Mouse (Mus musculus): ENCODE measurements around the gene Clasp1. TPM values are rescaled to one million over a fixed set of nuclear protein-coding genes. Genes with fewer than 3 reads are reported as not detected.

Clasp1 gene
- polyA plus RNA-seq, 1 experiment from 2014 or later, result 61.3 TPM

DNA sequence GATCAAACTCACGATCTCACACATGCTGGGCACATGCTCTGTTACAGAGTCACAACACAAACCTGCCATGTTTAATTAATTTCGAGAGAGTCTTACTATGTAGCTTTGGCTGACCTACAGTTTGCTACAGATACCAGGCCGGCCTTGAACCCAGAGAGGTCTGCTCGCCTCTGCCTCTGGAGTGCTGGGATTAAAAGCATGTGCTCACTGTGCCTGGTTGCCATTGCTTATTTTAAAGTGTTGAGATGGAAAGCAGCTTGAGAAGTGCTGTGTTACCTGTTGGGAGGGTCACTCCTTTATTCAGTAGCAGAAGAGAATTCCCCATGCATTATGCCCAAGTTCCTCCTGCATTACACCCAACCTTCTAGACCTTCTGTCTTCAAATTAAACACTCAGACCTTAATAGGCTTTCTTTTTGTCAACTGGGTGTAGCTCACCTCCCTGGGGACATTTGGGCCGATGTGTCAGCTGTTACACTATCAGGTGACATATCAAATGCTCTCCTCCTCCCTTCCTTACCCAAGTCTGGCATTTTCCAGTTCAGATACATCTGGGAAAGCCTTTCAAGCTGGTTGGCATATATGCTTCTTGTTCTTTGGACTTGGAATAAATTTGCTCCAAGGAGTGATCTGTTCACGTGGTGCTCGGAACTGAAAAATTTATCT, 18.9 kb downstream of the Clasp1 start:
- Histone ChIP-seq H3K9me3 (no peaks in the 10 kb centered on the region), H3K4me1 (no peaks in the 10 kb centered on the region), H3K27ac (no peak overlapping the region), H3K4me3 (no peak overlapping the region), H3K9ac (no peak overlapping the region), H3K27me3 (no peaks in the 10 kb centered on the region), H3K4me2 (no peak overlapping the region), H3K36me3 (peaks cover 4% of the 10 kb centered on the region; the same call in 1 of the 2 replicates)
- ATAC-seq (ENCODE audit: insufficient number of reproducible peaks, insufficient read depth, low FRiP score, low TSS enrichment, low read depth), result no peak
- WGBS, result 80% methylated on average over 7 of the region's 7 CpGs

DNA sequence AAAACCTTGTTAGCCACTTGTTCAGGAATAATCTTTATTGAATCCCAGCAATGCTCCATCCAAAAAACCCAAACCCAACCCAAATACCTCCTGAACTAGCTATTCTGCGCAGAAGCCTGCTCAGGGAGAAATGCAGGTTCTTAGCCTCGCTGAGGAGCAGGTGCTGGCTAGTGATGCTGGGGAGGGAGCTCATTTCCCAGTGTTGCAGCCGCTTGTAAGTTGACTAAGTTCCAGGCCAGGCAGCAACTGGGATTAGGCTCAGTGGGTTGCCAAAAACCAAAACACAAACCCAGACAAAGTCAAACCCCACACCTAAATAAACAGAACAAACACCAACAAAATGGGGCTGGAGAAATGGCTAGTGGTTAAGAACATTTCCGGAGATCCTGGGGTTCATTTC, 20.4 kb downstream of the Clasp1 start:
- H3K4me2 ChIP-seq, result no peak overlapping the region
- H3K27me3 ChIP-seq, result no peaks in the 10 kb centered on the region
- no peak overlapping the region for H3K9ac ChIP-seq
- peaks cover 4% of the 10 kb centered on the region; the same call in 1 of the 2 replicates for H3K36me3 ChIP-seq
- H3K9me3 ChIP-seq, result no peaks in the 10 kb centered on the region
- 79% methylated on average over 4 of the region's 4 CpGs for WGBS
- H3K27ac ChIP-seq, result no peak overlapping the region
- no peak overlapping the region for H3K4me3 ChIP-seq
- ATAC-seq (ENCODE audit: insufficient number of reproducible peaks, insufficient read depth, low FRiP score, low TSS enrichment, low read depth), result no peak
- H3K4me1 ChIP-seq, result no peaks in the 10 kb centered on the region

DNA sequence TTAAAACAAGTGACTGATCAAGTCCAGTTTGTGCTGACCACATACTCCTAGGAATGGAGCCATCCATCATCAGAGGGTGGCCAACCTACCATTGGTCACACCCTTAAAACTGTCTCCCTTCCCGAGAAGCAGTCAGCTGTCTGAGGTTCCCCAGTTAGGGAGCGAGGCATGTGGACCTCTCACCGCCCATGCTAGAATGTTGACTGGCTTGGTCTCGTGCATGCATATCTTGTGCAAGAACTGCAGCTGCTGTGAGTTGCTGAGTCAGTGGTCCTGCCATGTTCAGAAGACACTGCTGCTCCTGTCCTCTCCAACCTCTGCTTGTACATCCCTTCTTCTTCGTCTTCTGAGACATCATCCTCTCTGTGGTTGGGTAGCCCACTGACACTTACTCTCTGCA, 22.0 kb downstream of the Clasp1 start:
- H3K9me3 ChIP-seq, result no peaks in the 10 kb centered on the region
- no peaks in the 10 kb centered on the region for H3K4me1 ChIP-seq
- H3K36me3 ChIP-seq, result peaks cover 4% of the 10 kb centered on the region; the same call in 1 of the 2 replicates
- no peak overlapping the region for H3K9ac ChIP-seq
- H3K27ac ChIP-seq, result no peak overlapping the region
- whole genome bisulfite sequencing, result 81% methylated on average over 5 of the region's 5 CpGs
- no peak for ATAC-seq (ENCODE audit: insufficient number of reproducible peaks, insufficient read depth, low FRiP score, low TSS enrichment, low read depth)
- H3K27me3 ChIP-seq, result no peaks in the 10 kb centered on the region
- no peak overlapping the region for H3K4me2 ChIP-seq
- no peak overlapping the region for H3K4me3 ChIP-seq

DNA sequence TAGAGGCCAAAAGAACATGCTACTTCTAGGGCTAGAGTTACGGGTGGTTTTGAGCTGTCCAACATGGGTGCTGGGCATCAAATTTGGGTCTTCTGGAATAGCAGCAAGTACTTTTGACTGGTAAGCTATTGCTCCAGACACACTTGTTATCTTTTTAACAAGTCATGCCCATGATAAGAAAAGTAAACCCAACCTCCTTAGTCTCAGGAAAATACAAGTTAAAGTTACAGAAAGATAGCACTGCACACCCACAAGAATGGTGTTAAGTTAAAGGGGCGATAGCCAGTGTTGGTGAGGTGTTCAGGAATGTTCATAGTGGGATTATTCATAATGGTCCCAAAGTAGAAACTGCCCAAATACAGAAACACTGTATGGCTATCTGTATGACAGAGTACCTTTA, 24.3 kb downstream of the Clasp1 start:
- no peak for ATAC-seq (ENCODE audit: insufficient number of reproducible peaks, insufficient read depth, low FRiP score, low TSS enrichment, low read depth)
- H3K9ac ChIP-seq, result no peak overlapping the region
- H3K9me3 ChIP-seq, result no peaks in the 10 kb centered on the region
- H3K4me1 ChIP-seq, result peaks cover 6% of the 10 kb centered on the region; the same call in 1 of the 2 replicates
- WGBS, result 93% methylated on average over 2 of the region's 2 CpGs
- H3K36me3 ChIP-seq, result peaks cover 13% of the 10 kb centered on the region; the same call in 1 of the 2 replicates
- no peak overlapping the region for H3K4me2 ChIP-seq
- H3K27me3 ChIP-seq, result no peaks in the 10 kb centered on the region
- no peak overlapping the region for H3K27ac ChIP-seq
- H3K4me3 ChIP-seq, result no peak overlapping the region

DNA sequence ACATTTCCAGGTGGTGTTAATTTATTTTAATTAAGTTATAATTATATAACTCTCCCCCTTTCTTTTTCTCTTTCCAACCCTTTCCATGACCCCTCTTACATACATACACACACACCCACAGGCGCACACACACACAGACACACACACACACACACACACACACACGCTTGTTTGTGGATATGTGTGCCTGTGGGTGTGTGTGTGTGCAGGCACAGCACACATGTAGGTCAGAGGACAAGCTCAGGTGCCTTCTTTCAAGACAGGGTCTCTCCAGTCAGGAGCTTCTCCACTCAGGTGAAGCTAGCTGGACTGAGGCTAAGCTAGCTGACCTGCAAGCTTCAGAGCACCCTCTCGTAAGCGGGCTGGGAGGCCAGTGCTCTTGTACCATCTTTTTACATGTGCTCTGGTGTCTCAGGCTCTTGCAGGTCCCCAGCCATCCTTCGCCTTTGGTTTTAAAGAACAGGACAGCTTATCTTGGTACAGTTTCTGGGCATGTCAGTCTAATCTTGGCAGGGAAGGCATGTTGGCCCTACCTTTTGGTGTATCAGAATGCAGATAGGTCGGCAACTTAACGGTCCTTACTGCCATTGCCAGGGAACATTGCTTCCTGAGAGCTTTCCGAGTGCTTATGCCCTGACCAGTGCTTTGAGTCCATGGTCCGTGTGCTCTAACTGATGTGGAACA, 28.3 kb downstream of the Clasp1 start:
- no peak for ATAC-seq (ENCODE audit: insufficient number of reproducible peaks, insufficient read depth, low FRiP score, low TSS enrichment, low read depth)
- peaks cover 33% of the 10 kb centered on the region for H3K36me3 ChIP-seq

DNA sequence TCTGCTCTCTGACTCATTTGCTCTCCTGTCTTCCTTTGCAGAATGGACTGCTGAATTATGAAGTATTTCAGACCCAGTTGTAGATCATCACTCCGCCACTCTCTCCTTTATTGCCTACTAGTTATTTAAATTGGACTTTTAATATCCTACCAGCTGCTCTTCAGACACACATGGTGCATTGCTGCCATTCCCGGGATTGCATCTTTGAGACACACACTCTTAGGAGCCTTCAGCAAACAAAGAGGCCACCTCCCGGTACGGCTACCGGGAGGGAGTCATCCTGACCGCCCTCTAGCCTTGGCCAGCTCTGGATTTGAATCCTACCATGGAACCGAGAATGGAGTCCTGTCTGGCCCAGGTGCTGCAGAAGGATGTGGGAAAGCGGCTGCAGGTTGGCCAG, 30.5 kb downstream of the Clasp1 start:
- no peak overlapping the region for H3K9ac ChIP-seq
- peaks cover 17% of the 10 kb centered on the region for H3K4me1 ChIP-seq
- no peak overlapping the region for H3K27ac ChIP-seq
- H3K36me3 ChIP-seq, result peaks cover 43% of the 10 kb centered on the region
- WGBS, result 92% methylated on average over 8 of the region's 8 CpGs
- H3K27me3 ChIP-seq, result no peaks in the 10 kb centered on the region
- H3K4me2 ChIP-seq, result no peak overlapping the region
- no peak overlapping the region for H3K4me3 ChIP-seq
- H3K9me3 ChIP-seq, result no peaks in the 10 kb centered on the region
- ATAC-seq (ENCODE audit: insufficient number of reproducible peaks, insufficient read depth, low FRiP score, low TSS enrichment, low read depth), result no peak

More for the DNA sequence above, 28.3 kb downstream of the Clasp1 start:
- H3K4me1 ChIP-seq, result peaks cover 17% of the 10 kb centered on the region
- H3K4me3 ChIP-seq, result no peak overlapping the region
- 88% methylated on average over 9 of the region's 9 CpGs for WGBS
- no peak overlapping the region for H3K27ac ChIP-seq
- no peaks in the 10 kb centered on the region for H3K9me3 ChIP-seq
- H3K9ac ChIP-seq, result no peak overlapping the region
- no peaks in the 10 kb centered on the region for H3K27me3 ChIP-seq
- no peak overlapping the region for H3K4me2 ChIP-seq

DNA sequence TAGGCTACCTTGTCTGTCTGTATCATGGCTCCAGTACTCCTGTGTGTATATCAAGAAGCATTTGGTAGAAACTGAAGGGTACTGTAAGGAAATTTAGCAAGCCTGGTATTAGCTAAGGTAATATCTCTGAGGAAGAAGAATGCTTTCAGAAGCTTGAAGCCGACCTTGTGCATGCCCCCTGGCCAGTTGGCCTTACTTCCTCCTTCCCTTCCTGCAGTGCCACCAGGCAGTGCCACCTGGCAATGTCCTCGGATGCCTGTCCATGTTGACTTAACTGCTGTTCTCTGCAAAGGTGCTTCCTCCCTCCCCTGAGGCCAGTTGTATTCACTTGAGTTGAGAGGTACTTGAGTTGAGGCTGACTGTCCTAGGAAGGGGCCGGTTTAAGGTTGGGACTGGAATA, 32.3 kb downstream of the Clasp1 start:
- whole genome bisulfite sequencing, result 62% methylated on average over 3 of the region's 3 CpGs
- H3K4me3 ChIP-seq, result no peak overlapping the region
- no peak for ATAC-seq (ENCODE audit: insufficient number of reproducible peaks, insufficient read depth, low FRiP score, low TSS enrichment, low read depth)
- H3K4me2 ChIP-seq, result no peak overlapping the region
- H3K9me3 ChIP-seq, result no peaks in the 10 kb centered on the region
- no peak overlapping the region for H3K27ac ChIP-seq
- H3K27me3 ChIP-seq, result no peaks in the 10 kb centered on the region
- peaks cover 17% of the 10 kb centered on the region for H3K4me1 ChIP-seq
- H3K9ac ChIP-seq, result no peak overlapping the region
- H3K36me3 ChIP-seq, result peaks cover 54% of the 10 kb centered on the region

DNA sequence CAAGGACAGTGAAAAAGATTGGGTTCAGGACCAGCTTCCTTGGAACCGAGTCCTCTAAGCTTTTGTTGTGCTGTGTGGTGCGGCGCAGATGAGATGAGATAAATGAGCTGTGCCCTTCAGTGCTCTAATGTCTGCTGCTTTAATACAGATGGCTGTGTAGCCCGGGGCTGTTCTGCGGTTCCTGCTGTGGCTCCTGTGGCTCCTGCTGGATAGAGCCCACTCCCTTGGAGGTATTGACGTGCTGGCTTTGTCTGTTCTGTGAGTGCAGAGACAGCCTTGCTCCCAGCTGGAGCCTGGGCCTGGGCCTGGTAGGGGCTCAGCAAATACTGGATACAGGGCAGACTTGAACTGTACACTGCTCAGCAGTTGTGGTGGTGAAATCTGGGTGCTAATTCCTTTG, 34.0 kb downstream of the Clasp1 start:
- WGBS, result 74% methylated on average over 6 of the region's 6 CpGs
- no peak for ATAC-seq (ENCODE audit: insufficient number of reproducible peaks, insufficient read depth, low FRiP score, low TSS enrichment, low read depth)

DNA sequence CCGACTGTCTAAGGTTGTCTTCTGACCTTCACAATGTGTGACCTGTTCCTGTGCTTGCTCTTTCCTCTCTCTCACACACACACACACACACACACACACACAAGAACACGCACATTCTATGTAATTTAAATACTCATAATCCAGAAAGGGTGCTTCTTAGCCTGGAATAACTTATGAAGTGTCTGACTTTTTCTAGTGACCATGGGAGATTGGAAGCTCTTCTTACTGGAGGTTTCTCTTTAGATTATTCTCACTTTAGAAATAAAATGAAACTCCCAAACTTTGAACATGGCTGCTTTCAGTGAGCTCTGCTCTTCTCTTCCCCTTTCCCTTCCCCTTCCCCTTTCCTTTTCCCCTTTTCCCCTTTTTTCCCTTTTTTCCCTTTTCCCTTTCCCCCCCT, 37.1 kb downstream of the Clasp1 start:
- H3K4me1 ChIP-seq, result no peaks in the 10 kb centered on the region
- no peaks in the 10 kb centered on the region for H3K27me3 ChIP-seq
- H3K4me3 ChIP-seq, result no peak overlapping the region
- H3K27ac ChIP-seq, result no peak overlapping the region
- H3K36me3 ChIP-seq, result peaks cover 25% of the 10 kb centered on the region
- 88% methylated on average over 2 of the region's 2 CpGs for WGBS
- no peak overlapping the region for H3K9ac ChIP-seq
- no peak overlapping the region for H3K4me2 ChIP-seq
- no peaks in the 10 kb centered on the region for H3K9me3 ChIP-seq
- ATAC-seq (ENCODE audit: insufficient number of reproducible peaks, insufficient read depth, low FRiP score, low TSS enrichment, low read depth), result no peak

More for the DNA sequence above, 34.0 kb downstream of the Clasp1 start:
- Histone ChIP-seq H3K27ac (no peak overlapping the region), H3K36me3 (peaks cover 47% of the 10 kb centered on the region), H3K4me1 (peaks cover 10% of the 10 kb centered on the region; the same call in 1 of the 2 replicates), H3K4me2 (no peak overlapping the region), H3K4me3 (no peak overlapping the region), H3K9ac (no peak overlapping the region), H3K9me3 (no peaks in the 10 kb centered on the region), H3K27me3 (no peaks in the 10 kb centered on the region)

DNA sequence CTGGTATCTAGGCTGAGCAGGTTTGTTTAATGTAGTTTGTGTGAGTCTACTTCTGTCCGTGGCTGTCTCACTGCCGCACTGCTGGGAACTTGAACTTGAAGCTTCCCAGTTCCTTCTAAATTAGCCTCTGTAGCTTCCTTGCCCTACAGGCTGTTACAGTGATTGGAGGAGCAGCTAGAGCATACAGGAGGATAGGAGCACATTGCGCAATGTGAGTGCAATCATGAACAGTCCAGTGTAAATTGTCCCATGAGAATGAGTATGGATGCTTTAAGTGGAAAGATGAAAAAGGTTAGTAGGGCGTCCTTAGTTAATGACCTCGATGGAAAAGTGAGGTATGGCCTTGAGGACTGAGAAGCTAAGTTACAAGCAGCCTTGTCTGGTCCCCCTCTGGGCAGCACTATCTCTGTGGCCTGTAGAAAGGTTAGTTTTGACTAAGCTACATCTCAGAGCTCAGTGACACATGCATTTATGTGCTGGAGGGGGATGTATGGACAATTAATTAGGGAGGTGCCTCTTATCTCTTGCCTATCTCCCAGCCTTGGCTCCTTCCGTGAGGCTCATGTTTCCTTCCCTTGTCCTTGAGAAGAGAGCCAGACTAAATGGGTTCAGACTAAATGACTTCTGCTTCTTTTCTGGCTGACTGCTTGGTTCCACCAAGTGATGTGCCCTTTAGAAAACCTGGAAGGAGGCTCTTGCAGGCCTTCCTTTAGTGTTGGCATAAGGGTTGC, 39.7 kb downstream of the Clasp1 start:
- no peak for ATAC-seq (ENCODE audit: insufficient number of reproducible peaks, insufficient read depth, low FRiP score, low TSS enrichment, low read depth)
- no peaks in the 10 kb centered on the region for H3K4me1 ChIP-seq
- WGBS, result 84% methylated on average over 6 of the region's 6 CpGs

DNA sequence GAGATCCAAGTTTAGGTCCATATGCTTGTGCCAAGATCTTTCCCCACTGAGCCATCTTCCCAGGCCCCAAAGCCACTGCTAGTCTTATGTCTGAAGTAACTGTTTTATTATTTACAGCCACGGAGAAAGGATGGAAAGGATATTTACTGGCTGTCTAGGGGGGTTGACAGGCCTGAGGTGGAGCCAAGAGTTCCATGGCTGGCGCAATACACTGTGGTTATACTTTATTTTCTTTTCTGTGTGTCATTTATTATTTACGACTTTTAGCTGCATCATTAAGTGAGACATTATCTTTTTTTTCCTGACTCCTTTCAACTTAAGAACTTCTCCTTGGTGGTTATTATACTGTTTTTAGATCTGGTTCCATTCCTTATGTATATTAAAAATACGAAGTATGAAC, 42.7 kb downstream of the Clasp1 start:
- no peak for ATAC-seq (ENCODE audit: insufficient number of reproducible peaks, insufficient read depth, low FRiP score, low TSS enrichment, low read depth)
- 86% methylated on average over 4 of the region's 4 CpGs for WGBS
- peaks cover 10% of the 10 kb centered on the region for H3K36me3 ChIP-seq
- no peak overlapping the region for H3K4me3 ChIP-seq
- no peak overlapping the region for H3K9ac ChIP-seq
- H3K27ac ChIP-seq, result no peak overlapping the region
- no peaks in the 10 kb centered on the region for H3K9me3 ChIP-seq
- H3K4me2 ChIP-seq, result no peak overlapping the region
- H3K27me3 ChIP-seq, result no peaks in the 10 kb centered on the region
- peaks cover 6% of the 10 kb centered on the region; the same call in 1 of the 2 replicates for H3K4me1 ChIP-seq

More for the DNA sequence above, 39.7 kb downstream of the Clasp1 start:
- H3K4me2 ChIP-seq, result no peak overlapping the region
- no peaks in the 10 kb centered on the region for H3K9me3 ChIP-seq
- H3K27ac ChIP-seq, result no peak overlapping the region
- no peaks in the 10 kb centered on the region for H3K27me3 ChIP-seq
- H3K4me3 ChIP-seq, result no peak overlapping the region
- peaks cover 24% of the 10 kb centered on the region for H3K36me3 ChIP-seq
- no peak overlapping the region for H3K9ac ChIP-seq
